Mouse (Mus musculus) kidney, adult 2 months (tissue): ENCODE results near the gene Chd1. TPM values are rescaled to one million over a fixed set of nuclear protein-coding genes. Genes with fewer than 3 reads are reported as not detected.

Experiments
- DNase-seq: peaks from one replicate; pipeline ENCODE4 v3.0.0; 2021
- H3K27ac ChIP-seq: fragments of 200-500 bp; 2 replicates; pipeline ENCODE4 v1.5.1; 2012; ENCODE audit warnings: low read depth, low read length, control low read depth, inconsistent platforms; ENCODE audit not compliant: insufficient read depth
- H3K27me3 ChIP-seq: fragments of 200-500 bp; replicated peaks from 2 replicates; pipeline ENCODE4 v1.6.1; 2012; ENCODE audit warnings: mild to moderate bottlenecking, moderate library complexity, low read length, inconsistent platforms; ENCODE audit not compliant: control insufficient read depth, insufficient read depth
- H3K36me3 ChIP-seq: fragments of 200-500 bp; 2 replicates; pipeline ENCODE4 v1.6.1; 2012; ENCODE audit warnings: mild to moderate bottlenecking, moderate library complexity, low read length, inconsistent platforms; ENCODE audit not compliant: control insufficient read depth, insufficient read depth
- H3K4me1 ChIP-seq: fragments of 200-500 bp; 2 replicates; pipeline ENCODE4 v1.6.1; 2011; ENCODE audit warnings: low read length; ENCODE audit not compliant: control insufficient read depth, insufficient read depth
- H3K4me3 ChIP-seq: fragments of 200-500 bp; 2 replicates; pipeline ENCODE4 v1.5.1; 2011; ENCODE audit warnings: mild to moderate bottlenecking, low read depth, low read length, control low read depth; ENCODE audit not compliant: insufficient read depth
- CTCF ChIP-seq: fragments of 200-500 bp; conservative IDR thresholded peaks from 2 replicates; pipeline ENCODE4 v1.5.1; 2011; ENCODE audit warnings: low read depth, mild to moderate bottlenecking, control low read depth, low read length, moderate library complexity, mixed read lengths; ENCODE audit not compliant: insufficient read depth, insufficient read length
- POLR2A ChIP-seq: fragments of 200-500 bp; IDR thresholded peaks from one replicate; pipeline ENCODE4 v1.6.1; 2011; ENCODE audit warnings: low read depth, low read length, control low read depth
- WGBS: fragments of 180-500 bp; shearing (Covaris S2); methylation state at CpG from one replicate; pipeline ENCODE4 v1.1.7; 2018; 5-methylcytosine and 5-hydroxymethylcytosine counted together
- polyA plus RNA-seq: library from polyadenylated mRNA; depleted of rRNA; stranded (reverse); fragments of >200 nt; gene quantifications from 2 replicates; pipeline ENCODE4 v1.2.3, GENCODE M21; 2012; rRNA removed

Gene Chd1
- polyA plus RNA-seq, result 3.7 and 3.9 TPM in 2 replicates

DNA sequence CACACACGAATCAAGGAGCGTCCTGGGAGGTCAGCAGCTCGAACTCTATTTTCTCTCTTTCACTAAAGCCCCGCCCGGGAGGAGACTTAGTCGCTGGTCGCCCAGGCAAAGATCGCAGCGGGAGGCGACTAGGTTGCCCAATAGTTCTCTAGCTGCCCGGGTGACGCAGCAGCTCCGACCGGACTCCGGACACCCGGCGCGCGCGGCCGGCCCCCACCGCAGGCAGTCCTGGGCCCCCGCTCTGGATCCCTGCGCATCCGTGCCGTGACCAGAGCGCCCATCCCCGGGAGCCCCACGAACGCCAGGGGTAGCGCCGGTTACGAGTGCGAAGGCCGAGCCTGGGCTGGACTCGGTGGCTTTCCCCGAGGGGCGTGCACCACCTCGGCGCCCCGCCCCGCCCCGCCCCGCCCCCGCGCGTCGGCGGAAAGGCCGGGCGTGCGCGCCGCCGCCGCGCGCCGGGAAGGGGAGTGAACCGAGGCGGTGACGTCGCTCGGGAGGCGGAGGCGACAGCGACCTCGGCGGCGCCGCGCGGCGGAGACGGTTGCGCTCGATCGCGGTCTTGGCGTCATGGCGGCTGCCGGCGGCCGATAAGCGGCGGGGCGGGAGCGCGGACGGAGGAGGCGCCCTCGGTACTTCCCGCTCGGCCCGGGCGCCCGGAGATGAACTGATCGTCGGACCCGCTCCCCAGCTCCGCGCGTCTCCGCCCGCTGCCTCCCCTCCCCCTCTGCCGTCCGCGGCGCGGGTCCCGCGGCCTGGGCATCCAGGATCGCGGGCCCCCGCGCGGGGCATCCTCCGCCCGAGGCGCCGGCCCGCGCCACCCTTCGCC, at the start of gene Chd1:
Gene Chd1 (plus strand): TSS at position 493 of the 826 bp plus-strand sequence.
- TF ChIP-seq CTCF (no peak), POLR2A (no peak)
- peaks cover 2% of the 10 kb centered on the region; the same call in 1 of the 2 replicates for H3K4me1 ChIP-seq
- WGBS, result under 1% methylated on average over 101 of the region's 124 CpGs

DNA sequence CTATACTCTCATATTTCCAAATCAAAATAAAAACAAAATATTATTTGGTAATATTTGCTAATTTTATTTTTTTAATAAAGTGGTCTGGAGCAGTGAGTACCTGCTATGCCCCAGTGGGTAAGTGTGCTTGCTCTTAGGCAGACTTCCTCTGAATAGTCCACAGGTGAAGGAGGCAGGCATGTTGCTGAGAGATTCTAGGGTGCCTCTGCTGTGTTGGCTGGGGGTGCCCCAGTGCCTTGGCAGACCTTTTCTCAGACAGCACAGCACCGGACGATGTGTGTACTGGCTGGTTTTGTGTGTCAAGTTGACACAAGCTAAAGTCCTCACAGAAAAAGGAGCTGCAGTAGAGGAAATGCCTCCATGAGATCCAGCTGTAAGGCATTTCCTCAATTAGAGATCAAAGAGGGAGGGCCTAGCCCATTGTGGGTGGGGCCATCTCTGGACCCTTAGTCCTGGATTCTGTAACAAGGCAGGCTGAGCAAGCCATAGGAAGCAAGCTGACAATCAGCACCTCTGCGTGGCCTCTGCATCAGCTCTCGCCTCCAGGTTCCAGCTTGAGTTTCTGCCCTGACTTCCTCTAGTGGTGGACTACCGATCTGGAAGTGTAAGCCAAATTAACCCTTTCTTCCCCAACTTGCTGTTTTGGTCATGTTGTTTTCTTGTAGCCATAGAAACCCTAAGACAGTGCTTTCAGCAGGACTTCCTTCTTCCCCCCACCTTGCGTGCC, 47.7 kb upstream of the Chd1 start:
- H3K36me3 ChIP-seq, result no peaks in the 10 kb centered on the region
- no peak overlapping the region for H3K4me3 ChIP-seq
- no peak for TF ChIP-seq POLR2A
- TF ChIP-seq CTCF, result no peak
- 17% methylated on average over 6 of the region's 6 CpGs for WGBS
- no peak overlapping the region for H3K27ac ChIP-seq
- no peaks in the 10 kb centered on the region for H3K27me3 ChIP-seq
- no peaks in the 10 kb centered on the region for H3K4me1 ChIP-seq
- peak; percentile 10 for DNase-seq

More for the DNA sequence above, at the start of gene Chd1:
- Histone ChIP-seq H3K36me3 (no peaks in the 10 kb centered on the region), H3K27ac (peak within 1 kb of the TSS; percentile 98), H3K4me3 (peak within 1 kb of the TSS; percentile 79), H3K27me3 (no peaks in the 10 kb centered on the region)
- DNase-seq, result peak; percentile 95

DNA sequence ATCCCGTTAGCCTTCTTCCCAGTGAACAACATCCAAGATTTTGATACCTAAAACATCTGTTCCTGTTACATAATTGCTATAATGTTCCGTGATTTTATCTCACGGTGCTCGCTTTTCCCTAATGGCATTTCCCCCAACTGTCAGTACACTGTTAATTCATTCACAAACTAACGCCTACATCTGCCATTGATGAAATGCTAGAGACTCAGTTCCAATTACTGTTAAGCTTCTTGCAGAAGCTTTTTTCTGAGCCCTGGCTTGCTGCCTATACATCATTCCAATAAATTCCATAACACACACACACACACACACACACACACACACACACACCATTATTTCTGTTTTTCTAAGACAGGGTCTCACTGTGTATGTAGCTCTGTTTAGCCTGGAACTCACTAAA, 31.9 kb upstream of the Chd1 start:
- no peaks in the 10 kb centered on the region for H3K36me3 ChIP-seq
- H3K4me1 ChIP-seq, result no peaks in the 10 kb centered on the region
- 49% methylated on average over 5 of the region's 5 CpGs for WGBS
- H3K27me3 ChIP-seq, result no peaks in the 10 kb centered on the region
- no peak overlapping the region for H3K4me3 ChIP-seq
- no peak for TF ChIP-seq CTCF
- TF ChIP-seq POLR2A, result no peak
- no peak overlapping the region for H3K27ac ChIP-seq
- no peak for DNase-seq

DNA sequence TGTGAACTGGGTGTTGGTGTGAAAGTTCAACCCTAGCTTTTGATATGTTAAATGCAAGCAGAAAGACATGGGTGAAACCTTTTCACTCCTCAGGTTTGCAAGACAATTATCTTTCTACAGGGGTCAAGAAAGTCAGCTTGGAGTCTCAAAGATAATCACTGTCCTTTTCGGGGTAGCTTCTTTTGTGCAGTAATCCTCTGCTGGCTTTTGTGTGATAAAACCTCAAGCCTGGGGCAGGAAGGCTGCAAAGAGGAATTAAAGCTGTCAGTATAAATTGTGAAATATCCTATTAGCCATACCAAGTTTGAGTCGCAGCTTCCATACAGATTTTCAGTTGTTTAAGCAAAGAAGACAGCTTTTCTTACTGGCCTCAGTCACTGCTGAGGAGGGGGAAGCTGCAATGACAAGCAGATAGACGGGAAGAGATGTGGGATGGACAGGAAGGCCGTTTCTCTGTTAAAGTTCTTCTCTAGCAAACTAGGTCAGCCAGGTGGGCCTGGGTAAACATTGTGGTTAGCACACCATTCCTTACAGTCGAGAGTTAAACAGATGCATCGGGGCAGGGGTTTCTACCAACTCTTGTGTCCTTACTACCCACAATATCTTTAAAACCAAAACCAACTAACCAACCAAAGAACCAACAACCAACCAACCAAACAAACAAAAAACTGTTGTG, 26.7 kb upstream of the Chd1 start:
- Histone ChIP-seq H3K4me1 (no peaks in the 10 kb centered on the region), H3K27ac (no peak overlapping the region), H3K27me3 (no peaks in the 10 kb centered on the region; the same call in 1 of the 2 replicates), H3K36me3 (no peaks in the 10 kb centered on the region), H3K4me3 (no peak overlapping the region)
- no peak for TF ChIP-seq POLR2A
- no peak for TF ChIP-seq CTCF
- 46% methylated on average over 6 of the region's 6 CpGs for WGBS
- DNase-seq, result no peak

DNA sequence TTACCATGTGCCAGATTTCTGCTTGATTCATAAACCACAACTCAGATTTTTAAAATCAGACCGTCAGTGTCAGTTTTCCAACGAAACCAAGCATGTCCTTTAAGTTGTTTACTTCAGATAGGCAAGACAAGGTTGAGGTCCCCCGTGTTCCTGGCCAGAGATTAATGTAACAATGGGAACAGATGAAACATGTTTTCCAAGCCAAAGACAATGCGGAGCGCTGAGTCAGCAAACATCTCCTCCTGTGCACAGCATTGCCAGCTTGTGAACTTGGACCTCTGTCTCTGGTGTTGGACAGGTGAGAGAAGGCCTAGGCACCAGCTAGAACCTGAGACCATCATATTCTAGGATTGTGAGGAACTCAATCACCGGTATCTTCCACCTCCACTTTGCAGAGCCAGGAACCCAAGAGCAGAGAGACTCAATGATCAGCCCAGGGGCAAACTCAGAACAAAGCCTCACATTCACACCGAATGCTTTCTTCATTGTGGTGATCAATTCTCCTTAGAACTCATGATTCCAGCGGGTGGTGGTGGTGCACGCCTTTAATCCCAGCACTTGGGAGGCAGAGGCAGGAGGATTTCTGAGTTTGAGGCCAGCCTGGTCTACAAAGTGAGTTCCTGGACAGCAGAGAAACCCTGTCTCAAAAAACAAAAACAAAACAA, 24.7 kb upstream of the Chd1 start:
- H3K36me3 ChIP-seq, result no peaks in the 10 kb centered on the region
- H3K27ac ChIP-seq, result no peak overlapping the region
- no peaks in the 10 kb centered on the region for H3K4me1 ChIP-seq
- whole genome bisulfite sequencing, result 89% methylated on average over 9 of the region's 9 CpGs
- H3K4me3 ChIP-seq, result no peak overlapping the region
- no peak for TF ChIP-seq CTCF
- TF ChIP-seq POLR2A, result no peak
- no peaks in the 10 kb centered on the region; the same call in 1 of the 2 replicates for H3K27me3 ChIP-seq
- DNase-seq, result no peak

DNA sequence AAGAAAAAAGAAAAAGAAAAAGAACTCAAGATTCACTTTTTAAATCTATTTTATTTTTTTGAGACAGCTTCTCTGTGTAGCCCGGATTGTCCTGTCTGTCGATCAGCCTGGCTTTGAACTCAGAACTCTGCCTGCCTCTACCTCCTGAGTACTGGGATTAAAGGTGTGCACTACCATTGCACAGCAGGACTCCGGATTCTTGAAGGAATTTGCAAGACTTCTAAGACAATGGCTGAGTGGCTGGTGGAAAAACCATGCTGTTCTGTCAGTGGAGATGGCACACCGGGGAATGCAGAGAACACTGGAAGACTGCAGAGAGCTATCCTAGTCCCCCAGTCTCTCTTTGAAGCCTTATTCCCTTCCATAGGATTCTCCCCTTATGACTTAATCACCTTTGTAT, 24.1 kb upstream of the Chd1 start:
- DNase-seq, result no peak
- no peak for TF ChIP-seq POLR2A
- TF ChIP-seq CTCF, result no peak
- WGBS, result 91% methylated on average over 4 of the region's 4 CpGs

More for the DNA sequence above, 24.1 kb upstream of the Chd1 start:
- no peaks in the 10 kb centered on the region for H3K4me1 ChIP-seq
- H3K27ac ChIP-seq, result no peak overlapping the region
- no peaks in the 10 kb centered on the region; the same call in 1 of the 2 replicates for H3K27me3 ChIP-seq
- no peaks in the 10 kb centered on the region for H3K36me3 ChIP-seq
- H3K4me3 ChIP-seq, result no peak overlapping the region
